Mouse (Mus musculus): Measurements from ENCODE around the gene Sh3bgrl3. TPM values are rescaled to one million over a fixed set of nuclear protein-coding genes. Genes with fewer than 3 reads are reported as not detected.

The Sh3bgrl3 gene
- total and polyA plus RNA-seq, 3 experiments, result 128 to 362 (median 153) TPM

GRCm38 (mm10) chr4:134119042-134119441, 9.5 kb downstream of the Sh3bgrl3 start:
- in situ Hi-C loops (cut with MboI; ENCODE audit: low pct_ligation_motif_present, low pct_unique_long_range_greater_than_20kb, low sequenced_read_pairs), result no loop called here
- H3K36me3 ChIP-seq (replicated peaks in 1 of 2; ENCODE audit: control insufficient read depth in 1 of 2, insufficient read depth in 1 of 2, low read length in 1 of 2), result peaks cover under 1 to 9% of the 10 kb centered on the region in 2 experiments
- H3K4me2 ChIP-seq (ENCODE audit: insufficient read depth, low read depth, poor library complexity, severe bottlenecking), result no peak overlapping the region
- peak overlapping the region in 1 of 3 experiments; percentile 38 for H3K4me3 ChIP-seq (replicated peaks in 1 of 3; ENCODE audit: low read depth in 2 of 3, low read length in 2 of 3, poor library complexity in 1 of 3)
- peak overlapping the region; percentile 54 for H3K9ac ChIP-seq (ENCODE audit: insufficient read depth, low read depth)
- peaks cover 57 to 97% of the 10 kb centered on the region in 2 experiments for H3K4me1 ChIP-seq (ENCODE audit: control insufficient read depth in 1 of 2, insufficient read depth in 2 of 2)
- peak overlapping the region; percentile 88 for H3K27ac ChIP-seq (ENCODE audit: insufficient read depth, low read depth)
- H3K9me3 ChIP-seq (replicated peaks; ENCODE audit: low read length), result no peaks in the 10 kb centered on the region
- no peak for TF ChIP-seq ELF1 (IDR thresholded peaks at IDR 0.05; ENCODE audit: low read depth, low read length)
- no peak for TF ChIP-seq JUN (IDR thresholded peaks at IDR 0.05; ENCODE audit: insufficient read depth, low read depth, low read length)
- no peak for TF ChIP-seq MXI1 (IDR thresholded peaks at IDR 0.05; ENCODE audit: low read depth, low read length)
- no peak for TF ChIP-seq ZNF384 (IDR thresholded peaks at IDR 0.05; ENCODE audit: low read depth, low read length)
- no peak for TF ChIP-seq EP300 (IDR thresholded peaks at IDR 0.05; ENCODE audit: low read length)
- no peak for TF ChIP-seq IRF4 (IDR thresholded peaks at IDR 0.05; ENCODE audit: low read depth, low read length)
- TF ChIP-seq CHD1 (IDR thresholded peaks at IDR 0.05; ENCODE audit: low read depth, low read length), result no peak
- no peak for TF ChIP-seq SIN3A (IDR thresholded peaks at IDR 0.05; ENCODE audit: low read length)
- TF ChIP-seq ZC3H11A (IDR thresholded peaks at IDR 0.05; ENCODE audit: low read depth, low read length), result no peak
- TF ChIP-seq TCF12 (IDR thresholded peaks at IDR 0.05; ENCODE audit: low read depth, low read length), result no peak
- no peak for TF ChIP-seq NRF1 (IDR thresholded peaks at IDR 0.05; ENCODE audit: low read depth, low read length)
- TF ChIP-seq ETS1 (conservative IDR thresholded peaks at IDR 0.05; ENCODE audit: low read depth, low read length), result no peak
- TF ChIP-seq MAZ (IDR thresholded peaks at IDR 0.05; ENCODE audit: low read depth, low read length), result no peak
- TF ChIP-seq E2F4 (IDR thresholded peaks at IDR 0.05; ENCODE audit: insufficient replicate concordance, low read depth, low read length), result no peak
- TF ChIP-seq PAX5 (IDR thresholded peaks at IDR 0.05; ENCODE audit: low read length), result no peak
- TF ChIP-seq KAT2A (IDR thresholded peaks at IDR 0.05; ENCODE audit: insufficient replicate concordance, low read length), result no peak
- no peaks in the 10 kb centered on the region for H3K27me3 ChIP-seq (replicated peaks)
- no peak for DNase-seq (ENCODE audit: extremely low read depth)
- dilution Hi-C loops (cut with MboI; ENCODE audit: extremely low pct_ligation_motif_present, extremely low pct_unique_long_range_greater_than_20kb, low sequenced_read_pairs), result no loop called here
- H3K79me2 ChIP-seq (replicated peaks; ENCODE audit: control insufficient read depth, extremely low read depth, insufficient read depth, poor library complexity, severe bottlenecking), result no peaks in the 10 kb centered on the region

DNA sequence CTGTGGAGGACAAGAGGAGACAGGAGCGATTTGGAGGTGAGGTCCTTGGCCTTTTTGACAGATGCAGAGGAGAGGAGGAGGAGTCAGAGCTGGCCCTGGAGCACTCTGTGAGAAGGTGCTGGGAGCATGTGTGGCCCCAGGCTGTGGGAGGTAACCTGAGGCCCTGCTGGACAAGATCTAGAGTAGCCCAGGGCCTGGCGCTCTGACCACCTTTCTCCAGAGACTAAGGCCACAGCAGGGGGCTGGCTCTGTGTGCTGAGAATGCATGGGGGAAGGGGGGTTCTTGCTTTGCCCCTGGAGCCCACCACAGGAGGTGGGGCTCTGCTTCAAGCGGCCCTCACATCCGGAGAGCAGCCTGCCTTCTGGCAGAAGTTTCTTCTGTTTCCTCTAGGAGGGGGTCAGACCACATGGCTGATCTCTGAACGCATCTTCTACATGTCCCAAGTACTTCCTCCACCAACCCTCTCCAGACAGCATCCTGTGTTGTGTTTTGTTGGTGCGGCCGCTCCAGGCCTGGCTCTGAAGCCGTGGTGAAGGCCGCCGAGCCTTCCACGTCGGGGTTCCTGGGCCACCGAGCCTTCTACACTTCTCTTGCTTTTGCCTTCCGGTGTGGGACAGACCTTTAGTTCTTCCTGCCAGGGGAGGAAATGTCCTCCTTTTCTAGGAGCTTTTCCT, 10.3 kb downstream of the Sh3bgrl3 start:
- Histone ChIP-seq H3K9ac (ENCODE audit: insufficient read depth, low read depth) (no peak overlapping the region), H3K27ac (ENCODE audit: insufficient read depth, low read depth) (peak overlapping the region; percentile 10; the same call in 1 of the 2 replicates)

More for the DNA sequence above, 10.3 kb downstream of the Sh3bgrl3 start:
- Histone ChIP-seq H3K4me1 (ENCODE audit: control insufficient read depth in 1 of 2, insufficient read depth in 2 of 2) (peaks cover 52 to 97% of the 10 kb centered on the region in 2 experiments), H3K79me2 (replicated peaks; ENCODE audit: control insufficient read depth, extremely low read depth, insufficient read depth, poor library complexity, severe bottlenecking) (no peaks in the 10 kb centered on the region), H3K9me3 (replicated peaks; ENCODE audit: low read length) (no peaks in the 10 kb centered on the region), H3K27me3 (replicated peaks) (no peaks in the 10 kb centered on the region), H3K4me3 (replicated peaks in 1 of 3; ENCODE audit: low read depth in 2 of 3, low read length in 2 of 3, poor library complexity in 1 of 3) (peak overlapping the region in 1 of 3 experiments; percentile 26), H3K36me3 (replicated peaks in 1 of 2; ENCODE audit: control insufficient read depth in 1 of 2, insufficient read depth in 1 of 2, low read length in 1 of 2) (peaks cover 4 to 17% of the 10 kb centered on the region in 2 experiments), H3K4me2 (ENCODE audit: insufficient read depth, low read depth, poor library complexity, severe bottlenecking) (no peak overlapping the region)
- no peak for DNase-seq (ENCODE audit: extremely low read depth)
- dilution Hi-C loops (cut with MboI; ENCODE audit: extremely low pct_ligation_motif_present, extremely low pct_unique_long_range_greater_than_20kb, low sequenced_read_pairs), result no loop called here
- in situ Hi-C loops (cut with MboI; ENCODE audit: low pct_ligation_motif_present, low pct_unique_long_range_greater_than_20kb, low sequenced_read_pairs), result no loop called here
- TF ChIP-seq PAX5 (IDR thresholded peaks at IDR 0.05; ENCODE audit: low read length) (no peak), MXI1 (IDR thresholded peaks at IDR 0.05; ENCODE audit: low read depth, low read length) (no peak), SMC3 (IDR thresholded peaks at IDR 0.05; ENCODE audit: low read depth, low read length) (no peak), BHLHE40 (IDR thresholded peaks at IDR 0.05; ENCODE audit: low read depth, low read length) (no peak), CHD2 (IDR thresholded peaks at IDR 0.05; ENCODE audit: low read length) (no peak), MAZ (IDR thresholded peaks at IDR 0.05; ENCODE audit: low read depth, low read length) (no peak), E2F4 (IDR thresholded peaks at IDR 0.05; ENCODE audit: insufficient replicate concordance, low read depth, low read length) (no peak), JUN (IDR thresholded peaks at IDR 0.05; ENCODE audit: insufficient read depth, low read depth, low read length) (no peak), USF1 (IDR thresholded peaks at IDR 0.05; ENCODE audit: low read depth, low read length) (no peak), POLR2A (IDR thresholded peaks at IDR 0.05; ENCODE audit: low read depth, low read length) (no peak), POLR2AphosphoS2 (IDR thresholded peaks at IDR 0.05; ENCODE audit: low read depth, low read length) (no peak), TBP (conservative IDR thresholded peaks at IDR 0.05; ENCODE audit: low read depth, low read length) (no peak), ZC3H11A (IDR thresholded peaks at IDR 0.05; ENCODE audit: low read depth, low read length) (no peak), ZMIZ1 (IDR thresholded peaks at IDR 0.05; ENCODE audit: low read depth, low read length) (no peak), RAD21 (IDR thresholded peaks at IDR 0.05; ENCODE audit: low read depth, low read length) (no peak), CHD1 (IDR thresholded peaks at IDR 0.05; ENCODE audit: low read depth, low read length) (no peak), SIN3A (IDR thresholded peaks at IDR 0.05; ENCODE audit: low read length) (no peak)

All from CH12.LX (cell line).